Mouse (Mus musculus) MEL (cell line): Measurements from ENCODE around the gene Rad54l2. TPM values are rescaled to one million over a fixed set of nuclear protein-coding genes. Genes with fewer than 3 reads are reported as not detected.

Source experiments
- DNase-seq: peaks from one replicate; pipeline ENCODE4 v3.0.0; 2011; ENCODE audit warnings: low read depth, low spot score
- H3K27ac ChIP-seq: 2 replicates; pipeline ENCODE4 v1.5.1; 2012; ENCODE audit warnings: low read depth, mild to moderate bottlenecking, control low read depth, low read length, moderate library complexity; ENCODE audit not compliant: control insufficient read depth
- H3K27me3 ChIP-seq, 2 experiments: fragments of 150-350 bp in 1 of 2; sonication (generic) in 1 of 2; 2 replicates each; pipeline ENCODE4 v1.6.1; 2012; ENCODE audit warnings: low read length in 2 of 2, mild to moderate bottlenecking in 2 of 2, improper control_type of control experiment in 1 of 2, moderate library complexity in 1 of 2; ENCODE audit not compliant: insufficient read depth in 2 of 2, control insufficient read depth in 1 of 2
- H3K36me3 ChIP-seq, 2 experiments: 2 replicates each; pipeline ENCODE4 v1.6.1; 2012 to 2014; ENCODE audit warnings: low read length in 2 of 2, improper control_type of control experiment in 1 of 2, inconsistent platforms in 1 of 2, mild to moderate bottlenecking in 1 of 2; ENCODE audit not compliant: insufficient read depth in 2 of 2, control insufficient read depth in 1 of 2
- H3K4me1 ChIP-seq, 2 experiments: fragments of 150-350 bp in 1 of 2; sonication (generic) in 1 of 2; 2 replicates each; pipeline ENCODE4 v1.6.1; 2012; ENCODE audit warnings: low read length in 2 of 2, improper control_type of control experiment in 1 of 2, mild to moderate bottlenecking in 1 of 2; ENCODE audit not compliant: insufficient read depth in 2 of 2, control insufficient read depth in 1 of 2
- H3K4me3 ChIP-seq, 2 experiments: fragments of 150-350 bp in 1 of 2; sonication (generic) in 1 of 2; 2 replicates each; pipeline ENCODE4 v1.5.1; 2012; ENCODE audit warnings: low read depth in 2 of 2, low read length in 2 of 2, mild to moderate bottlenecking in 2 of 2, moderate library complexity in 2 of 2, control low read depth in 1 of 2, improper control_type of control experiment in 1 of 2; ENCODE audit not compliant: control insufficient read depth in 1 of 2, insufficient read depth in 1 of 2
- H3K79me2 ChIP-seq: 2 replicates; pipeline ENCODE4 v1.6.1; 2012; ENCODE audit warnings: mild to moderate bottlenecking, low read length, moderate library complexity; ENCODE audit not compliant: control insufficient read depth, poor library complexity, insufficient read depth
- H3K9ac ChIP-seq: 2 replicates; pipeline ENCODE4 v1.6.1; 2012; ENCODE audit warnings: low read depth, mild to moderate bottlenecking, control low read depth, low read length, moderate library complexity; ENCODE audit not compliant: control insufficient read depth, poor library complexity, severe bottlenecking
- H3K9me3 ChIP-seq: fragments of 150-350 bp; sonication (generic); replicated peaks from 2 replicates; pipeline ENCODE4 v1.6.1; 2012; ENCODE audit warnings: mild to moderate bottlenecking, low read length, improper control_type of control experiment, moderate library complexity; ENCODE audit not compliant: insufficient read depth
- BHLHE40 ChIP-seq: IDR thresholded peaks from 2 replicates; pipeline ENCODE4 v1.6.1; 2012; ENCODE audit warnings: low read depth, mild to moderate bottlenecking, inconsistent platforms, low read length, improper control_type of control experiment, borderline replicate concordance
- CHD2 ChIP-seq: IDR thresholded peaks from 2 replicates; pipeline ENCODE4 v1.6.1; 2011; ENCODE audit warnings: low read length, improper control_type of control experiment
- E2F4 ChIP-seq: IDR thresholded peaks from 2 replicates; pipeline ENCODE4 v1.6.1; 2011; ENCODE audit warnings: low read depth, low read length, improper control_type of control experiment, borderline replicate concordance
- EP300 ChIP-seq, 2 experiments: IDR thresholded peaks; 2 replicates each; pipeline ENCODE4 v1.6.1; 2011; ENCODE audit warnings: improper control_type of control experiment in 2 of 2, low read length in 2 of 2, low read depth in 1 of 2, mild to moderate bottlenecking in 1 of 2
- GABPA ChIP-seq: IDR thresholded peaks from 2 replicates; pipeline ENCODE4 v1.6.1; 2012; ENCODE audit warnings: low read depth, mild to moderate bottlenecking, inconsistent platforms, low read length, improper control_type of control experiment, moderate library complexity
- JUND ChIP-seq: IDR thresholded peaks from 2 replicates; pipeline ENCODE4 v1.6.1; 2011; ENCODE audit warnings: low read depth, mild to moderate bottlenecking, improper control_type of control experiment, low read length
- MAFK ChIP-seq: IDR thresholded peaks from 2 replicates; pipeline ENCODE4 v1.6.1; 2011; ENCODE audit warnings: low read depth, mild to moderate bottlenecking, low read length, improper control_type of control experiment, borderline replicate concordance
- MAX ChIP-seq: IDR thresholded peaks from 2 replicates; pipeline ENCODE4 v1.6.1; 2011; ENCODE audit warnings: low read length, improper control_type of control experiment
- MAZ ChIP-seq: IDR thresholded peaks from 2 replicates; pipeline ENCODE4 v1.6.1; 2012; ENCODE audit warnings: low read depth, mild to moderate bottlenecking, inconsistent platforms, low read length, improper control_type of control experiment
- MEF2A ChIP-seq: IDR thresholded peaks from 2 replicates; pipeline ENCODE4 v1.6.1; 2014; ENCODE audit warnings: low read depth, mild to moderate bottlenecking, inconsistent platforms, low read length, improper control_type of control experiment; ENCODE audit not compliant: poor library complexity, insufficient replicate concordance, severe bottlenecking; ENCODE audit errors: extremely low read depth
- MXI1 ChIP-seq: IDR thresholded peaks from 2 replicates; pipeline ENCODE4 v1.6.1; 2011; ENCODE audit warnings: mild to moderate bottlenecking, low read depth, low read length, improper control_type of control experiment
- MYB ChIP-seq: IDR thresholded peaks from 2 replicates; pipeline ENCODE4 v1.6.1; 2011; ENCODE audit warnings: mild to moderate bottlenecking, low read depth, low read length, improper control_type of control experiment
- NRF1 ChIP-seq: IDR thresholded peaks from 2 replicates; pipeline ENCODE4 v1.6.1; 2014; ENCODE audit warnings: low read depth, mild to moderate bottlenecking, inconsistent platforms, low read length, improper control_type of control experiment, moderate library complexity; ENCODE audit not compliant: poor library complexity, insufficient read depth, severe bottlenecking
- POLR2A ChIP-seq, 2 experiments: IDR thresholded peaks; 2 replicates each; pipeline ENCODE4 v1.6.1; 2011 to 2012; ENCODE audit warnings: low read length in 2 of 2, mild to moderate bottlenecking in 2 of 2, control low read depth in 1 of 2, improper control_type of control experiment in 1 of 2, low read depth in 1 of 2, moderate library complexity in 1 of 2; ENCODE audit not compliant: control insufficient read depth in 1 of 2, insufficient read depth in 1 of 2, poor library complexity in 1 of 2
- POLR2AphosphoS2 ChIP-seq: IDR thresholded peaks from 2 replicates; pipeline ENCODE4 v1.6.1; 2011; ENCODE audit warnings: low read length, improper control_type of control experiment
- RCOR1 ChIP-seq: IDR thresholded peaks from 2 replicates; pipeline ENCODE4 v1.6.1; 2012; ENCODE audit warnings: low read depth, mild to moderate bottlenecking, inconsistent platforms, low read length, improper control_type of control experiment
- SIN3A ChIP-seq: IDR thresholded peaks from 2 replicates; pipeline ENCODE4 v1.6.1; 2012; ENCODE audit warnings: low read length, improper control_type of control experiment, inconsistent platforms
- SMC3 ChIP-seq: IDR thresholded peaks from 2 replicates; pipeline ENCODE4 v1.6.1; 2011; ENCODE audit warnings: low read depth, low read length, improper control_type of control experiment
- TCF12 ChIP-seq: IDR thresholded peaks from 2 replicates; pipeline ENCODE4 v1.6.1; 2014; ENCODE audit warnings: low read depth, mild to moderate bottlenecking, inconsistent platforms, low read length, improper control_type of control experiment, moderate library complexity
- UBTF ChIP-seq: IDR thresholded peaks from 2 replicates; pipeline ENCODE4 v1.6.1; 2012; ENCODE audit warnings: low read depth, mild to moderate bottlenecking, inconsistent platforms, low read length, improper control_type of control experiment, moderate library complexity, borderline replicate concordance; ENCODE audit not compliant: insufficient read depth
- USF2 ChIP-seq, 2 experiments: IDR thresholded peaks; 2 replicates each; pipeline ENCODE4 v1.6.1; 2011 to 2012; ENCODE audit warnings: improper control_type of control experiment in 2 of 2, low read length in 2 of 2, borderline replicate concordance in 1 of 2, inconsistent platforms in 1 of 2, low read depth in 1 of 2, mild to moderate bottlenecking in 1 of 2; ENCODE audit not compliant: insufficient read depth in 1 of 2
- ZC3H11A ChIP-seq: IDR thresholded peaks from 2 replicates; pipeline ENCODE4 v1.6.1; 2012; ENCODE audit warnings: low read depth, mild to moderate bottlenecking, inconsistent platforms, low read length, improper control_type of control experiment
- ZKSCAN1 ChIP-seq: IDR thresholded peaks from 2 replicates; pipeline ENCODE4 v1.6.1; 2012; ENCODE audit warnings: low read depth, mild to moderate bottlenecking, inconsistent platforms, low read length, improper control_type of control experiment, moderate library complexity
- ZMIZ1 ChIP-seq: IDR thresholded peaks from 2 replicates; pipeline ENCODE4 v1.6.1; 2012; ENCODE audit warnings: low read depth, mild to moderate bottlenecking, inconsistent platforms, low read length, improper control_type of control experiment, moderate library complexity
- ZNF384 ChIP-seq: IDR thresholded peaks from 2 replicates; pipeline ENCODE4 v1.6.1; 2012; ENCODE audit warnings: low read depth, mild to moderate bottlenecking, inconsistent platforms, low read length, improper control_type of control experiment
- polyA plus RNA-seq, 2 experiments: library from polyadenylated mRNA; stranded (reverse) in 1 of 2; unstranded in 1 of 2; fragments of >175 nt in 1 of 2; fragments of >200 nt in 1 of 2; gene quantifications; 2 replicates each; pipeline versions ENCODE4 v1.2.1 to v1.2.4; 2012; ENCODE audit warnings: low replicate concordance in 2 of 2, low read depth in 1 of 2; ENCODE audit not compliant: insufficient read length in 2 of 2, insufficient read depth in 1 of 2, missing spikeins in 1 of 2
- total RNA-seq: library from RNA; depleted of rRNA; stranded (reverse); fragments of 300-350 nt; gene quantifications from 2 replicates; pipeline ENCODE4 v1.2.3, GENCODE M21; 2012

Gene Rad54l2
- total and polyA plus RNA-seq, 3 experiments, result 11.9 to 27.2 (median 15.5) TPM

- TF ChIP-seq MAX (no peak), ZKSCAN1 (no peak), POLR2A (IDR thresholded peaks at IDR 0.05; ENCODE audit: control insufficient read depth in 1 of 2, insufficient read depth in 1 of 2, low read depth in 1 of 2, low read length in 2 of 2, poor library complexity in 1 of 2) (no peak), USF2 (IDR thresholded peaks at IDR 0.05; ENCODE audit: borderline replicate concordance in 1 of 2, insufficient read depth in 1 of 2, low read depth in 1 of 2, low read length in 2 of 2) (no peak), JUND (no peak), MAZ (no peak), BHLHE40 (no peak), GABPA (no peak), SIN3A (peak; percentile 47), E2F4 (no peak), MYB (no peak), MAFK (no peak), MEF2A (no peak), SMC3 (peak; percentile 70), MXI1 (no peak), NRF1 (no peak), RCOR1 (no peak), ZNF384 (no peak), POLR2AphosphoS2 (no peak)
Observed at GRCm38 (mm10) chr9:106675480-106675879, 113.5 kb downstream of the Rad54l2 start (continued).

DNA sequence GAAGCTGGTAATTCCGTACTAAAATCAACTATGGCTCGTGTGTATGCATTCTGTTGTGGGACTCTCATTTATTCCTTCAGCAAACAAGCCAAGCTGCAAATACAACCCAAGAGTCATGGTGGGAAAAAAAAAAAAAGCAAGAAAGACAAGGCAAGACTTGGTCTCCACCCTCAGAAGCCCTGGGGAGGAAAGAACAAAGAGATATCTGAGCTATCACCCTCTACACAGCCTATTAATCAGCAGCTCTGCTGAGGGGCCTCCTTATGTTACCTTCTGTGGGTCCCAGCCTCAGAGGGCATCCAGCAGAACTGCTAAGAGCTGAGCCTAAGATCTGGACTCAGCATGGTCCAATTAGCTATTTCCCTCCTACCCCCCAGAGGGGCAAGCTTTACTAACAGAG, 115.1 kb downstream of the Rad54l2 start:
- Histone ChIP-seq H3K79me2 (no peaks in the 10 kb centered on the region), H3K4me1 (peaks cover 0 to 1% of the 10 kb centered on the region in 2 experiments; a peak in 1 of 4 replicates), H3K9ac (no peak overlapping the region), H3K36me3 (peaks cover 0 to 4% of the 10 kb centered on the region in 2 experiments), H3K27me3 (no peaks in the 10 kb centered on the region), H3K4me3 (no peak overlapping the region), H3K9me3 (no peaks in the 10 kb centered on the region), H3K27ac (no peak overlapping the region)
- peak; percentile 49 for DNase-seq
- TF ChIP-seq MXI1 (no peak), ZC3H11A (no peak), ZMIZ1 (no peak), UBTF (no peak), RCOR1 (no peak), ZNF384 (peak; percentile 83), EP300 (IDR thresholded peaks at IDR 0.05; ENCODE audit: low read depth in 1 of 2, low read length in 2 of 2) (peak; percentile 47 to 62; a peak in 2 of 4 replicates), TCF12 (0 out of 2 replicates have a peak, but pooled peaks have one; percentile 37), CHD2 (no peak), GABPA (no peak)
